Mouse (Mus musculus) embryonic facial prominence, embryonic 14.5 days (tissue): Measurements from ENCODE around the gene Mcub. TPM values are rescaled to one million over a fixed set of nuclear protein-coding genes. Genes with fewer than 3 reads are reported as not detected.

Experiments used
- ATAC-seq: fragments of 200-750 bp; cut with Nextera tagmentation; 2 replicates; pipeline ENCODE4 v1.8.0; 2017; ENCODE audit warnings: low read depth, moderate number of reproducible peaks, moderate TSS enrichment
- DNase-seq: peaks from one replicate; pipeline ENCODE4 v3.0.0-alpha.2; 2015; ENCODE audit warnings: low spot score
- H3K27ac ChIP-seq: fragments of 300-500 bp; sonication (generic); replicated peaks from 2 replicates; pipeline ENCODE4 v1.5.1; 2014; ENCODE audit warnings: low read depth, mild to moderate bottlenecking, low read length, moderate library complexity
- H3K27me3 ChIP-seq: fragments of 300-500 bp; sonication (generic); replicated peaks from 2 replicates; pipeline ENCODE4 v1.6.1; 2014; ENCODE audit warnings: low read length; ENCODE audit not compliant: control insufficient read depth, insufficient read depth
- H3K36me3 ChIP-seq: fragments of 300-500 bp; sonication (generic); 2 replicates; pipeline ENCODE4 v1.6.1; 2014; ENCODE audit warnings: low read length, mixed read lengths; ENCODE audit not compliant: control insufficient read depth, insufficient read depth
- H3K4me1 ChIP-seq: fragments of 300-500 bp; sonication (generic); 2 replicates; pipeline ENCODE4 v1.6.1; 2014; ENCODE audit warnings: antibody characterized with exemption, low read length; ENCODE audit not compliant: control insufficient read depth, insufficient read depth
- H3K4me2 ChIP-seq: fragments of 300-500 bp; sonication (generic); 2 replicates; pipeline ENCODE4 v1.6.1; 2014; ENCODE audit warnings: low read depth, mild to moderate bottlenecking, low read length, moderate library complexity, mixed read lengths
- H3K4me3 ChIP-seq: fragments of 300-500 bp; sonication (generic); 2 replicates; pipeline ENCODE4 v1.5.1; 2014; ENCODE audit warnings: low read depth, mild to moderate bottlenecking, low read length
- H3K9ac ChIP-seq: fragments of 300-500 bp; sonication (generic); 2 replicates; pipeline ENCODE4 v1.6.1; 2014; ENCODE audit warnings: low read depth, mild to moderate bottlenecking, low read length, moderate library complexity, mixed read lengths
- H3K9me3 ChIP-seq: fragments of 300-500 bp; sonication (generic); 2 replicates; pipeline ENCODE4 v1.6.1; 2016; ENCODE audit warnings: low read length; ENCODE audit not compliant: control insufficient read depth
- WGBS: fragments of 180-500 bp; shearing (Covaris S2); extraction: QIAGEN DNeasy Blood & Tissue Kit; methylation state at CpG from one replicate; pipeline ENCODE4 v1.1.7; 2014; 5-methylcytosine and 5-hydroxymethylcytosine counted together
- polyA plus RNA-seq: library from polyadenylated mRNA; unstranded; fragments of >200 nt; fragmentation: Nextera tagmentation; extraction: Ambion mirVana; gene quantifications from 2 replicates; pipeline ENCODE4 v1.2.1, GENCODE M21; 2014

Mcub gene
- polyA plus RNA-seq, 1 experiment from 2014 or later = 8.9 TPM

- no peaks in the 10 kb centered on the region for H3K27me3 ChIP-seq
- WGBS = 87% methylated on average over 4 of the region's 4 CpGs
- ATAC-seq = no peak
These were observed 15.3 kb upstream of the Mcub start for GRCm38 (mm10) chr3:129985335-129985734.

GRCm38 (mm10) chr3:129984797-129985196, 14.8 kb upstream of the Mcub start:
- ATAC-seq = no peak
- Histone ChIP-seq H3K4me2 (no peak overlapping the region), H3K9me3 (no peaks in the 10 kb centered on the region), H3K36me3 (peaks cover 79% of the 10 kb centered on the region), H3K4me1 (no peaks in the 10 kb centered on the region), H3K9ac (no peak overlapping the region), H3K27ac (no peak overlapping the region), H3K4me3 (no peak overlapping the region), H3K27me3 (no peaks in the 10 kb centered on the region)
- 95% methylated on average over 5 of the region's 5 CpGs for WGBS
- DNase-seq = no peak

More at GRCm38 (mm10) chr3:129985335-129985734, 15.3 kb upstream of the Mcub start:
- no peak overlapping the region for H3K4me3 ChIP-seq
- DNase-seq = no peak
- no peaks in the 10 kb centered on the region for H3K9me3 ChIP-seq
- no peak overlapping the region for H3K4me2 ChIP-seq
- H3K4me1 ChIP-seq = no peaks in the 10 kb centered on the region
- no peak overlapping the region for H3K9ac ChIP-seq
- peaks cover 84% of the 10 kb centered on the region for H3K36me3 ChIP-seq
- no peak overlapping the region for H3K27ac ChIP-seq

- H3K9ac ChIP-seq = no peak overlapping the region
- H3K27me3 ChIP-seq = no peaks in the 10 kb centered on the region
- H3K4me1 ChIP-seq = no peaks in the 10 kb centered on the region
- DNase-seq = no peak
- H3K9me3 ChIP-seq = no peaks in the 10 kb centered on the region
- H3K36me3 ChIP-seq = peaks cover 54% of the 10 kb centered on the region
- no peak overlapping the region for H3K27ac ChIP-seq
- 66% methylated on average over 5 of the region's 5 CpGs for WGBS
- no peak overlapping the region for H3K4me3 ChIP-seq
- H3K4me2 ChIP-seq = no peak overlapping the region
- ATAC-seq = no peak
These were observed 12.3 kb upstream of the Mcub start for GRCm38 (mm10) chr3:129982271-129982670.

- Histone ChIP-seq H3K27ac (no peak overlapping the region), H3K27me3 (no peaks in the 10 kb centered on the region), H3K9me3 (no peaks in the 10 kb centered on the region), H3K9ac (no peak overlapping the region), H3K4me2 (no peak overlapping the region), H3K4me3 (no peak overlapping the region), H3K36me3 (peaks cover 49% of the 10 kb centered on the region), H3K4me1 (no peaks in the 10 kb centered on the region)
- DNase-seq (no peak), ATAC-seq (no peak)
- WGBS = 85% methylated on average over 11 of the region's 11 CpGs
These were observed 11.8 kb upstream of the Mcub start for GRCm38 (mm10) chr3:129981756-129982155.

- peaks cover 27% of the 10 kb centered on the region for H3K36me3 ChIP-seq
- H3K9ac ChIP-seq = no peak overlapping the region
- ATAC-seq = no peak
- no peaks in the 10 kb centered on the region for H3K27me3 ChIP-seq
- no peaks in the 10 kb centered on the region for H3K9me3 ChIP-seq
- no peak overlapping the region for H3K27ac ChIP-seq
- 48% methylated on average over 6 of the region's 6 CpGs for whole genome bisulfite sequencing
- no peak overlapping the region for H3K4me2 ChIP-seq
- DNase-seq = no peak
- no peak overlapping the region for H3K4me3 ChIP-seq
- H3K4me1 ChIP-seq = no peaks in the 10 kb centered on the region
These were observed 9.5 kb upstream of the Mcub start for GRCm38 (mm10) chr3:129979510-129979909.

GRCm38 (mm10) chr3:129978716-129979115, 8.7 kb upstream of the Mcub start:
- no peak overlapping the region for H3K27ac ChIP-seq
- no peaks in the 10 kb centered on the region for H3K4me1 ChIP-seq
- no peaks in the 10 kb centered on the region for H3K27me3 ChIP-seq
- no peak overlapping the region for H3K4me2 ChIP-seq
- H3K4me3 ChIP-seq = no peak overlapping the region
- H3K36me3 ChIP-seq = peaks cover 21% of the 10 kb centered on the region
- no peak for DNase-seq
- no peak overlapping the region for H3K9ac ChIP-seq
- WGBS = 77% methylated on average over 9 of the region's 9 CpGs
- no peak for ATAC-seq
- no peaks in the 10 kb centered on the region for H3K9me3 ChIP-seq

GRCm38 (mm10) chr3:129976317-129976716, 6.3 kb upstream of the Mcub start:
- Histone ChIP-seq H3K9ac (no peak overlapping the region), H3K4me1 (no peaks in the 10 kb centered on the region), H3K4me2 (no peak overlapping the region), H3K4me3 (no peak overlapping the region), H3K27ac (no peak overlapping the region), H3K9me3 (no peaks in the 10 kb centered on the region), H3K36me3 (0 out of 2 replicates have a peak, but pooled peaks cover under 1% of the 10 kb centered on the region), H3K27me3 (no peaks in the 10 kb centered on the region)
- WGBS = 87% methylated on average over 5 of the region's 5 CpGs
- ATAC-seq = no peak
- no peak for DNase-seq

- H3K27ac ChIP-seq = no peak overlapping the region
- H3K27me3 ChIP-seq = peaks cover 25% of the 10 kb centered on the region
- peak; percentile 73 for ATAC-seq
- 9% methylated on average over 19 of the region's 19 CpGs for WGBS
- H3K4me3 ChIP-seq = peak overlapping the region; percentile 63
- peaks cover 7% of the 10 kb centered on the region for H3K4me1 ChIP-seq
- no peaks in the 10 kb centered on the region for H3K36me3 ChIP-seq
- peak; percentile 88 for DNase-seq
- H3K9ac ChIP-seq = peak overlapping the region; percentile 59
- peak overlapping the region; percentile 99 for H3K4me2 ChIP-seq
- H3K9me3 ChIP-seq = no peaks in the 10 kb centered on the region
These were observed 816 bp upstream of the Mcub start for GRCm38 (mm10) chr3:129970529-129971515.
